Comparison of ENCODE assay signal across 8 mouse cellular contexts in the genomic region with DNA sequence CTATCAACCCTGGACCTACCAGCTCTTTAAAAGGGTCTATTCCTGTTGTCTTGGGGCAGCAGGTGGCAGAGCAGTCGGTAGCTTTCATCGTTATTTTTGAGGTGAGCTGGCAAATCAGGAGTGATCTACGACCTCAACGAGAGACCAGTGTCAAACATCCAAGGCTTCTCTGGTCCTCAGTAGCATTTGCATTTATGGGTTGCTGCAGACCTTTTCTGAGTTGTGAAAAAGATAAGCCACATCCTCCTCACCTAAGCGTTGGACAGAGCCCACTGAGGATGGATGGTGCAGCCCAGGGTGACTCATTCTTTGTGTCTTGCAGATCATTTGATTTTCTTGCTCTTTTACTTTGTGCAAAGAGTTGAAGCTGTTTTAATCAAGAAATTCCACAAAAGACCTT. TPM values are rescaled to one million over a fixed set of nuclear protein-coding genes. Genes with fewer than 3 reads are reported as not detected.
A peak's percentile ranks its signal among the peaks of the same experiment; 100 is the strongest.
DNase-seq lines count a peak whose midpoint lies in the region; ATAC-seq and TF ChIP-seq lines count a peak whose summit lies in the region.

No protein-coding gene starts in this region.

- peaks cover 8% of the 10 kb centered on the region; the same call in 1 of the 2 replicates for H3K4me1 ChIP-seq in lung, postnatal 0 days (ENCODE audit: insufficient read depth, low read depth, low read length)
- H3K4me1 ChIP-seq in embryonic facial prominence, embryonic 13.5 days: peaks cover 11% of the 10 kb centered on the region
- H3K4me1 ChIP-seq in midbrain, embryonic 14.5 days (ENCODE audit: control insufficient read depth, insufficient read depth, low read length): peaks cover 13% of the 10 kb centered on the region

- WGBS in lung, postnatal 0 days: 10% methylated on average over 5 of the region's 5 CpGs
- 10% methylated on average over 5 of the region's 5 CpGs for WGBS in embryonic facial prominence, embryonic 13.5 days
- WGBS in midbrain, embryonic 14.5 days: 11% methylated on average over 5 of the region's 5 CpGs

- H3K9me3 ChIP-seq in lung, postnatal 0 days (ENCODE audit: low read length): no peaks in the 10 kb centered on the region
- H3K9me3 ChIP-seq in embryonic facial prominence, embryonic 13.5 days: no peaks in the 10 kb centered on the region
- no peaks in the 10 kb centered on the region for H3K9me3 ChIP-seq in midbrain, embryonic 14.5 days (ENCODE audit: control insufficient read depth, low read length)

- 0 out of 2 replicates have a peak overlapping the region, but pooled peaks have one; percentile 89 for H3K9ac ChIP-seq in lung, postnatal 0 days (replicated peaks; ENCODE audit: low read depth)
- H3K9ac ChIP-seq in embryonic facial prominence, embryonic 13.5 days: peak overlapping the region; percentile 88
- H3K9ac ChIP-seq in midbrain, embryonic 14.5 days (replicated peaks; ENCODE audit: low read length): peak overlapping the region; percentile 88

- H3K4me2 ChIP-seq in lung, postnatal 0 days (replicated peaks; ENCODE audit: low read depth, low read length): peak overlapping the region; percentile 77
- H3K4me2 ChIP-seq in embryonic facial prominence, embryonic 13.5 days: peak overlapping the region; percentile 84
- H3K4me2 ChIP-seq in midbrain, embryonic 14.5 days (ENCODE audit: low read length): peak overlapping the region; percentile 72

- no peak for ATAC-seq in lung, postnatal 0 days
- ATAC-seq in embryonic facial prominence, embryonic 13.5 days (ENCODE audit: insufficient number of reproducible peaks, insufficient read depth, low FRiP score, low TSS enrichment, low read depth): no peak
- peak; percentile 24 for ATAC-seq in inflammation-experienced regulatory T-cells, adult 6 months
- ATAC-seq in midbrain, embryonic 14.5 days (ENCODE audit: low FRiP score, low TSS enrichment): no peak

- H3K27me3 ChIP-seq in lung, postnatal 0 days (replicated peaks; ENCODE audit: insufficient read depth, low read length): no peaks in the 10 kb centered on the region
- H3K27me3 ChIP-seq in embryonic facial prominence, embryonic 13.5 days: no peaks in the 10 kb centered on the region
- no peaks in the 10 kb centered on the region for H3K27me3 ChIP-seq in midbrain, embryonic 14.5 days (ENCODE audit: control insufficient read depth, insufficient read depth, low read length)

- H3K4me3 ChIP-seq in lung, postnatal 0 days (ENCODE audit: low read depth, low read length): peak overlapping the region; percentile 95
- H3K4me3 ChIP-seq in embryonic facial prominence, embryonic 13.5 days: peak overlapping the region; percentile 86
- H3K4me3 ChIP-seq in midbrain, embryonic 14.5 days (replicated peaks; ENCODE audit: low read depth, low read length): peak overlapping the region; percentile 97

- no peak for TF ChIP-seq CTCF in lung, postnatal 0 days (IDR thresholded peaks at IDR 0.05)

- no peak overlapping the region for H3K27ac ChIP-seq in lung, postnatal 0 days (ENCODE audit: low read length)
- H3K27ac ChIP-seq in embryonic facial prominence, embryonic 13.5 days: no peak overlapping the region
- H3K27ac ChIP-seq in midbrain, embryonic 14.5 days (replicated peaks; ENCODE audit: low read depth, low read length): peak overlapping the region; percentile 90

- no peak for DNase-seq in lung, postnatal 0 days (ENCODE audit: low spot score)
- no peak for DNase-seq in lung, postnatal 36 days
- no peak for DNase-seq in midbrain, embryonic 14.5 days
- DNase-seq in urinary bladder, postnatal 36 days (ENCODE audit: low spot score in 2 of 2): no peak
- no peak for DNase-seq in layer of hippocampus, postnatal 10 days (ENCODE audit: low spot score in 2 of 2)
- DNase-seq in cerebellum, adult 11-12 months: no peak

- no peak for TF ChIP-seq EP300 in lung, postnatal 0 days (IDR thresholded peaks at IDR 0.05)

- H3K36me3 ChIP-seq in lung, postnatal 0 days (ENCODE audit: insufficient read depth, low read length): no peaks in the 10 kb centered on the region
- no peaks in the 10 kb centered on the region for H3K36me3 ChIP-seq in embryonic facial prominence, embryonic 13.5 days
- H3K36me3 ChIP-seq in midbrain, embryonic 14.5 days (ENCODE audit: control insufficient read depth, insufficient read depth, low read length): no peaks in the 10 kb centered on the region

RNA-seq across cellular contexts. Expression of a gene that starts 0.5 kb away (rescaled TPM):
- 94.5 and 94.8 TPM in 2 replicates for polyA plus RNA-seq in lung, postnatal 0 days (2015; fragmentation: Nextera tagmentation; extraction: Ambion mirVana)
- 71.2 and 74.5 TPM in 2 replicates for polyA plus RNA-seq in embryonic facial prominence, embryonic 13.5 days (2015; fragmentation: Nextera tagmentation; extraction: Ambion mirVana)
- 10 to 100 TPM; 39.5 to 66.1 (median 50.4) TPM for polyA plus RNA-seq in inflammation-experienced regulatory T-cells, adult 6 months (2017; shearing (Covaris generic))
- 31.0 and 40.0 TPM in 2 replicates for polyA plus RNA-seq in midbrain, embryonic 14.5 days (2014; fragmentation: Nextera tagmentation; extraction: Ambion mirVana)
- 10 to 100 TPM; 49.6 to 52.9 TPM for total RNA-seq in layer of hippocampus, postnatal 10 days (2021)

RNA-seq across cellular contexts. Expression of a gene that starts 0.9 kb away (rescaled TPM):
- 17.7 and 21.2 TPM in 2 replicates for polyA plus RNA-seq in lung, postnatal 0 days (2015; fragmentation: Nextera tagmentation; extraction: Ambion mirVana)
- 14.8 and 17.3 TPM in 2 replicates for polyA plus RNA-seq in embryonic facial prominence, embryonic 13.5 days (2015; fragmentation: Nextera tagmentation; extraction: Ambion mirVana)
- polyA plus RNA-seq in inflammation-experienced regulatory T-cells, adult 6 months (2017; shearing (Covaris generic)): 10 to 100 TPM; 10.6 to 17.5 (median 16.5) TPM
- polyA plus RNA-seq in midbrain, embryonic 14.5 days (2014; fragmentation: Nextera tagmentation; extraction: Ambion mirVana): 4.2 and 4.7 TPM in 2 replicates
- 10 to 100 TPM in 1 of 2 experiments, 1 to 10 TPM in 1; 7.8 to 10.1 TPM for total RNA-seq in layer of hippocampus, postnatal 10 days (2021)

RNA-seq across cellular contexts. Expression of a gene that starts 34.3 kb away (rescaled TPM):
- polyA plus RNA-seq in lung, postnatal 0 days (2015; fragmentation: Nextera tagmentation; extraction: Ambion mirVana): 55.3 and 70.4 TPM in 2 replicates
- 50.8 and 53.9 TPM in 2 replicates for polyA plus RNA-seq in embryonic facial prominence, embryonic 13.5 days (2015; fragmentation: Nextera tagmentation; extraction: Ambion mirVana)
- polyA plus RNA-seq in inflammation-experienced regulatory T-cells, adult 6 months (2017; shearing (Covaris generic)): 10 to 100 TPM; 11.8 to 33.6 (median 31.4) TPM
- 28.7 and 36.8 TPM in 2 replicates for polyA plus RNA-seq in midbrain, embryonic 14.5 days (2014; fragmentation: Nextera tagmentation; extraction: Ambion mirVana)
- total RNA-seq in layer of hippocampus, postnatal 10 days (2021): 10 to 100 TPM; 34.6 to 35.9 TPM

RNA-seq across cellular contexts. Expression of a gene that starts 38.6 kb away (rescaled TPM):
- 18.4 and 21.0 TPM in 2 replicates for polyA plus RNA-seq in lung, postnatal 0 days (2015; fragmentation: Nextera tagmentation; extraction: Ambion mirVana)
- polyA plus RNA-seq in embryonic facial prominence, embryonic 13.5 days (2015; fragmentation: Nextera tagmentation; extraction: Ambion mirVana): 13.0 and 14.0 TPM in 2 replicates
- 10 to 100 TPM; 10.3 to 21.3 (median 10.4) TPM for polyA plus RNA-seq in inflammation-experienced regulatory T-cells, adult 6 months (2017; shearing (Covaris generic))
- polyA plus RNA-seq in midbrain, embryonic 14.5 days (2014; fragmentation: Nextera tagmentation; extraction: Ambion mirVana): 4.7 and 9.4 TPM in 2 replicates
- 1 to 10 TPM; 6.4 to 7.4 TPM for total RNA-seq in layer of hippocampus, postnatal 10 days (2021)
